Mouse (Mus musculus): ENCODE measurements around the gene Men1.
A peak's percentile ranks its signal among the peaks of the same experiment; 100 is the strongest.

Gene Men1

GRCm38 (mm10) chr19:6364842-6365241 lies 30.1 kb downstream of the Men1 start:
- no peak for DNase-seq (ENCODE audit: low spot score)

GRCm38 (mm10) chr19:6370175-6370574 lies 35.4 kb downstream of the Men1 start:
- no peak for DNase-seq (ENCODE audit: low spot score)

- peak; percentile 21 for DNase-seq (ENCODE audit: low spot score)
Measured at GRCm38 (mm10) chr19:6372433-6372832, 37.7 kb downstream of the Men1 start.

GRCm38 (mm10) chr19:6373539-6374400 lies 39.0 kb downstream of the Men1 start:
- DNase-seq (ENCODE audit: low spot score) = peak; percentile 80

- DNase-seq (ENCODE audit: low spot score) = no peak
Measured at GRCm38 (mm10) chr19:6374571-6374970, 39.8 kb downstream of the Men1 start.

GRCm38 (mm10) chr19:6375423-6376254 lies 40.9 kb downstream of the Men1 start:
- no peak for DNase-seq (ENCODE audit: low spot score)

GRCm38 (mm10) chr19:6376255-6376564 lies 41.4 kb downstream of the Men1 start:
- peak; percentile 32 for DNase-seq (ENCODE audit: low spot score)

GRCm38 (mm10) chr19:6376643-6377042 lies 41.9 kb downstream of the Men1 start:
- no peak for DNase-seq (ENCODE audit: low spot score)

GRCm38 (mm10) chr19:6377327-6378040 lies 42.7 kb downstream of the Men1 start:
- no peak for DNase-seq (ENCODE audit: low spot score)

GRCm38 (mm10) chr19:6380411-6381166 lies 45.8 kb downstream of the Men1 start:
- no peak for DNase-seq (ENCODE audit: low spot score)

- DNase-seq (ENCODE audit: low spot score) = no peak
Measured at GRCm38 (mm10) chr19:6381238-6381637, 46.5 kb downstream of the Men1 start.

- no peak for DNase-seq (ENCODE audit: low spot score)
Measured at GRCm38 (mm10) chr19:6382323-6382924, 47.6 kb downstream of the Men1 start.

- no peak for DNase-seq (ENCODE audit: low spot score)
Measured at GRCm38 (mm10) chr19:6383470-6383869, 48.7 kb downstream of the Men1 start.

- peak; percentile 64 for DNase-seq (ENCODE audit: low spot score)
Measured at GRCm38 (mm10) chr19:6384128-6384527, 49.3 kb downstream of the Men1 start, which contains the start of gene Pygm. Gene Pygm, plus strand, starts transcription at chr19:6384399.

GRCm38 (mm10) chr19:6384954-6385353 lies 50.2 kb downstream of the Men1 start:
- DNase-seq (ENCODE audit: low spot score) = no peak

- DNase-seq (ENCODE audit: low spot score) = no peak
Measured at GRCm38 (mm10) chr19:6385419-6385818, 50.6 kb downstream of the Men1 start.

- no peak for DNase-seq (ENCODE audit: low spot score)
Measured at GRCm38 (mm10) chr19:6385821-6386220, 51.0 kb downstream of the Men1 start.

GRCm38 (mm10) chr19:6386234-6386633 lies 51.5 kb downstream of the Men1 start:
- DNase-seq (ENCODE audit: low spot score) = no peak

GRCm38 (mm10) chr19:6388006-6388405 lies 53.2 kb downstream of the Men1 start:
- no peak for DNase-seq (ENCODE audit: low spot score)

- peak; percentile 59 for DNase-seq (ENCODE audit: low spot score)
Measured at GRCm38 (mm10) chr19:6389803-6390202, 55.0 kb downstream of the Men1 start.

GRCm38 (mm10) chr19:6390251-6390650 lies 55.5 kb downstream of the Men1 start:
- DNase-seq (ENCODE audit: low spot score) = no peak
